Mouse (Mus musculus) adrenal gland, adult 18-20 months (tissue): ENCODE measurements at regions not wholly inside any gene's neighbourhood (a gene's known extent, or its start where the extent isn't known, plus 50 kb on each side); places are given as distances from the start of the nearest gene placed in this dataset.

Experiments
- DNase-seq, 2 experiments: peaks; one replicate each; pipeline ENCODE4 v3.0.0; 2021 to 2022; ENCODE audit warnings: low spot score in 2 of 2

- peak in 1 of 2 experiments; percentile 11 for DNase-seq
Measured at GRCm38 (mm10) chr4:83915871-83916270, 390.5 kb downstream of the Ccdc171 start.

DNA sequence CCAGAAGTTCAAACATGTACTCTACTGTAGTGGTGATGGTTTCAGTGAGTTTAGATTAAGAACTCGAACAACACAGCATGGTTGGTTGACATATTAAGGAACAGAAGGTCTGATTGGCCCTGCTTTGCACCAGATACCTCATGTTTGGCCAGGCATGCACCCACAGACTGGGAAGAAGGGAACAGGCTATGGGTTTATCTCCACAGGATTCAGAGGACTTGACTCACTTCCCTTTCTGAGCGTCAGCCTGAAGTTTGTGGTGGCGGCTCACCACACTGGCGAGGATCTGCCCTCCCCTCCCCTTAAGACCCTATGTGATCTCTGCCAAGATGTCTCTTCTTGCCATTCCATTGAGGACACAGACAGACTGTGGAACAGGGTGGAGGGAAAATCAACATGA, 391.7 kb downstream of the Ccdc171 start:
- no peak for DNase-seq

DNA sequence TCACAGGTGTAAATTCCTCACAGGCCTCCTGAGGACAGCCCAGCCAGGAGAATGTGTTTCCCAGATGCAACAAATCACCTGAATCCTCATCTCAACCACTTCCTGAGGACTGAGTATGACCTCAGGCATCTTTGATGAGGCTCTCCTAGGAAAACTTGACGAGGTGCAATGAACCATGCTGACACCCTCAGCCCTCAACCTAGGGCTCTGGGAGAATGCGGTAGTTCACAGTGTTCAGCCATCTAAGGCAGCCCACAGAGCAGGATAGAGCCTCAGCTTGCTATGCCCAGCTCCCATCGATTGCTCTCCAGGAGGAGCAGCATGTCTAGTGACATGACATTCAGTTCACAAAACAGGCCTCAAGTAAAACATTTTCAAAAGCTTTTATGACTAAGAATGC, 392.7 kb downstream of the Ccdc171 start:
- DNase-seq: no peak

DNA sequence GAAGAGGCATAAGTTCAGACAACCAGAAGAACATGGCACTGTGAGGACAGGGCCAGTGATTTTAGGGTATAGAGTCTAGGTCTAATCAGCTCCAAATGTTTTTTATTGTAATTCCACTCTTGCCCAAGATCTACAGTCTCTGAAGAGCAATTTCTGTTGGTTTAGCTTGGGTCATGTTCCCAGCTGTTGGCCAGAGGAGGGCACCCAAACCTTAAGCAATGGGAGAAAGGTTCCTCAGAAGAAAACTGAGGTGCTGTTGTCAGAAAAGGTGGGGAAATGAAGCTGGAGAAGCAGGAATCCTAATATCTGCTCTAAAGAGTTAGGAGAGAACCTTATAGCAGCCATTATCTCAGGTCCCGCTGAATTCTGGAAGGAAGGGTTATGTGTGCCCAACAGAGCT, 393.7 kb downstream of the Ccdc171 start:
- DNase-seq: no peak

DNA sequence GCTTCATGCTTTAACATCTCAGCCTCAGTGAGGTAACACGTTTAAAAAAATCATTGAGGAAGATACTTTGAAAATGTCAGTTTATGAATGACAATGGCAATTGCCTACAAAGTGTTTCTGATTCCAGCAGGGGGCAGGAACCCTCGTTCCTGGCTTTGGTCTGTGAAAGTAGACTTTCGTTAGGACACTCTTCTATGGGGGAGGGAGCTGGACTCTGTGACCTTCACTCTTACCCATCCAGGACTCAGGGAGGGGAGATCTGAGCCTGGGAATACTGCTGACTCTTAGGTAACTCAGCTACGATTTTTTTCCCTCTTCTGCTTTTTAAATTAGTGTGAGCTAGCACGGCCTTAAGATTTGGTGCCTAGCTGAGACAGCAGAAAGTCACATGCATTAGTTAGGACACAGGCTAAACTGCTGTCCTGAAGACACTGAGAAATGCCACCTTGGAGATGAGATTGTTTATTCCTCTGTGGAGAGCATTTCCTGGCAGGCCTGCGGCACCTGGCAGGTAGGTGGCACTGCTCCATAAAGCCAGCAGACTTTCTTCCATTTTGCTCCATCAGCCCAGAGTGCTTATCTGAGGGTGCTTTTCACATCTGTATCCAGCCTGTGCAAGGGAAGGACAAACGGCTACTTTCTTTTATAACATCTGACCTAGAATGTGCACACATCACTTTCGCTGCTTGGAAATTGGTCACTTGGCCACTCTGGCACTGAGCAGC, 399.9 kb downstream of the Ccdc171 start:
- no peak for DNase-seq

DNA sequence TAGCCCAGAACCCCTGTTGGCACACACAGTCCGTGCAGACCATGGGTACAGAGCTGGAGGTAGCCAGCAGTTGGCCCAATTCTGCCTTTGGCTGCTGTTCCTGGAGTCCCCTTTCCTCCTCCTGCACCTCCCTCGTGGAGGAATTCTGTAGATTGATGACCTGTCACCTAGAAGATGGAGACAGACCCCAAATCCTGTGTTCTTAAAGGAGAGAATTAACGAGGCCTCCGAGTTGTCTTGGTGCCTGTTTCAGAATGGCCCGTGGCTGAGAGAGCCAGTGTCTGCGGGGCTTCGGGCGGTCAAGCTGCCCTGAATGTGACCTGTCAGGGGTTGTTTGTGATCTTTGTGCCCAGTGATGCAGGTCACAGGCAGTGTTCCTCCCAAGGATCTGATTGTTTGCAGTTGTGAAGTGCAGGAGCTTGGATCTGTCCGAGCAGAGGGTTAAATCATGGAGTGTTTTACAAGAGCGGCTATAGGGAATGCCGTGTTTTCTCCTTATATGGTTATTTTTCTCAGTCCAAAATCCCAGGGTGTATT, 400.9 kb downstream of the Ccdc171 start:
- no peak for DNase-seq

DNA sequence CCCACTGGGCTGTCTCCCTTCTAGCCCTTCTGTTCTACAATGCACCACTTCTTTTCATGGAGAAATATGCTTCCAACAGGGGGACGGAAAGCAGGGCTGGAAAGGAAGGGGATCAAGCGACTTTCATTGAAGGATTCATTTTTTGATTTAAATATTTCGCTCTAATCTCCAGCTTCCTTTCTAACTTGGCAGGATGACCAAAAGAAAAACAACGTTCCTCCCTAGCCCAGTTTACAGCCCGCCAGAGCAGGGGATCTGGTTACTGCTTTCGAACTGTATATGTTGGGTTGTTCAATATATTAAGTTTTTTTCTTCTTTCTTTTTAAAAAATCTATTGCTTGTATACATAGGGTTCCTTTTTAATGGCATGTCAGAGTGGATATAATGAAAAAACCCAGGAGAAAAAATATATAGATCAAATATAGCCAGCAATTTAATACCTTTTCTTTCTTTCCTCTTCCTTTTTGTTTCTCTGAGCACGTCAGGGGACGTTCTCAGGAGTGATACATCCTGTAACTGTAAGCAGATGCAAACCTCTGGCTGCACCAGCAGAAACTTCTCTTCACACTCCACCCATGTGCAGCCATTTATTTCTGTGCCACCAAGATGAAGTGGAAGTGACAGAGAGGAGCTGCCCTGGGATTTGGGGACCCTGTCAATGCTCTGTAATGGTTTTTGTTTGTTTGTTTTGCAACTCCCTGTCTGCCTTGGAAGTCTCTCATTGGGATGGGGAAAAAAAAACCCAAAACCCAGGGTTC, 406.7 kb downstream of the Ccdc171 start:
- DNase-seq: no peak

DNA sequence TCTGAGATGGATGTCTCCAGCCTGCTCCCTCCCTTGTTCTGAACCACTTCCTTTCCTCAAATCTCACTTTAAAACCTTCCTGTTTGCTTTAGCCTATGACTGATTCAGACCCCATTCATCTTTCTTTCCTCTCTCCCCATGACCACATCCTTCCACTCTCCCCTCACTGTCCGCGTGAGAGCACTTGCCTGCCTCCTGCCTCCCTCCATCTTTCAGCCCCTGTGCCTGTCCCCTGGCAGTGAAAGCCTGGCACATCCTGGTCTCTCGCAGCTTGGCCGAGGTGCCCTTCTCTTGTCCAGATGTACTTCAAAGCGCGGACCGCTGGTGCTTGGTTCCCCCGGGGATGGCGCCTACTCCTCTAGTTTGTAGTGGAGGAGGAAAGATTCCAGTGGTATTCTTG, 416.3 kb downstream of the Ccdc171 start:
- no peak for DNase-seq

GRCm38 (mm10) chr4:83949612-83950011, 424.3 kb downstream of the Ccdc171 start:
- DNase-seq: no peak

DNA sequence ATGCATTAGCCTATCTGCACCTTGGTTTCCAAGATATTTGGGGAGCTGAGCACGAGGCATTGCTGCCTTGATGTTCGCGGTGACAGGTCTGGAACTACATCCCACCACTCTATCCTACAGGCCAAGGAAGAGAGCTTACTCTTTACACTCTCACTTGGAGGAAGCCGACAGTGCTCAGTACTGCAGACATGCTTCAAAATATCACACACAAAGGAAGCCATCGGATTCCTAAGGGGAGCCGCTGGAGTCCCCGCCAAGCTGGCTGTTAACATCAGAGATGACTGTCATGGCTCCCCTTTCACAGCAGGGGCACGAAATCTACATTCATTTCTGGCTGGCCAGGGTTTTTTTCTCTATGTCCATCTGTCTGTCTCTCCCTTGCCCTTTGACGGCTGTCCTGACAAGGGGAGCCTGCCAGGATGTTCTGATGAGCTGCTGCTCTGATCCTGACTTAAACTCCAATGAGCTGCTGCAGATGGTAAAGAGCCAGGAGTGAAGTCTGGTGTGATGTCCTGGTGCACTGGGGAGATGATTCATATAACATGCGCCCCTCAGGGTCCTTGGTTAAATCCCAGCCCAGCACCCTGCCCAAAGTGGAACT, 425.6 kb downstream of the Ccdc171 start:
- no peak for DNase-seq

DNA sequence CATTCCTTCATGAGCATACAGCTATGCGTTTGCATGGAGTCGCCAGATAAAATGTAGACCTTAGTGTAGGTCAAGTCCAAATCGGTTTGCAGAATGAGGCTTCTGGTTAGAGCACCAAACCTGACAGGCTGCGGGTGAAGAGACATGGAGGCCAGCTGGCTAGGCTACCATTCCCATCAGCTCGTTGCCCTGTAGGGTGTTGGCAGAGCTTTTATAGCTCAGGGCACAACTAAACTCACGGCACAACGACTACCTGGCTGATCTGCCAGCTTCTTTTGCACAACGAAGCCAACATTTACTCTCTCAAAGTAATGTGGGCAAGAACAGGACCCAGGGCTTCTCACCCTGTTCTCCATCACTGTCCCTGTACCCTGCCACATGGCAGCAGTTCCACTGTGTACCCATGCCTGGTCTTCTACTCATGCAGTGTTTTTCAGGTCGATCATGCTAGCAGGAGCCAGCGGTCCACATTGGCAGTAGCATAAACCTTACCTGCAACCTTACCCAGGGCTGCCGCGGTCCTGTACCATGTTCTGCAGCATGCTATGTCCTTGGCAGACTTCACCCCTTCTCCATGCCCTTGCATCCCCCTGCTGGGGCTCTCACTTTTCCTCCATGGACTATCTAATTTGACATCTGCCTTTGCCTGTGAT, 431.0 kb downstream of the Ccdc171 start:
- no peak for DNase-seq

DNA sequence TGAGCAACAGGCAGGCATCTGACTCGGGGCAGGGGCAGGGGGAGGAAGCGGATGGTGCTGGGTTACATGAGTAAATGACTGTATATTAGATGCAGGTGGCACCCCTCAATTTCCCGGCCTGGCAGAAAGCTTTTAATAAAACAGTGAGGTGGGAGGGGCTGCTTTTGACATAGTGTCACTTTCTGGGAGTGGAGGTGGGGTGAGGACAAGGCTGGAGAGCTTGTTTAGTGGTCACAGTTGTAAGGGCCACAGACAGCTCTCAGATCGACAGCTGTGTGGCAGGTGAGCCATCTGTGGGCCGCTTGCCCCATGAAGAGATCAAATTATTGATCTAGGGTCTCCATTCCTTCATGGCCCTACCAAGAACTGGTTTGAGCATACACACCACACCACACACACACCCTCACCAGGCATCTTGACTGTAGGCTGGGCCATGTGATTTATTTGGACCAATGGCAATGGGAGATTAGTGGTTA, 431.9 kb downstream of the Ccdc171 start:
- DNase-seq: no peak

- no peak for DNase-seq
Measured at GRCm38 (mm10) chr4:83966898-83967297, 441.6 kb downstream of the Ccdc171 start.

DNA sequence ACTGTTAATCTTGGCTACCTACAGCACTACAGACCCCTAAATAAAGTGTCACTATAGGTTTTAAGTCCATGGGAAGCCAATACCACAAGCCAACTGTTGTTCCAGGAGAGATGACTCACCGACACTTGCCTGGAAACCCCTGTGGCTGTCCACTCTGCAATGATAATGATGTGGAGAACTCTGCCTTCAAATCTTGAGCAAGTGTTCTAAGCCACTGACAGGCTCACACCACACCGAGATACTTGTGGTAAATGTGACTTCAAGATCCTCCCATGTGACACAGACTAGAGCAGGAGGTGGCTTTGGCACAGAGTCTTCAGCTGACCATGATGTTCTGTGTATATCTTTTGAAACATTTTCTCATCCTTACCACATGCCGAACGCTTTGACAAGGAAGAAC, 447.8 kb downstream of the Ccdc171 start:
- DNase-seq: no peak

DNA sequence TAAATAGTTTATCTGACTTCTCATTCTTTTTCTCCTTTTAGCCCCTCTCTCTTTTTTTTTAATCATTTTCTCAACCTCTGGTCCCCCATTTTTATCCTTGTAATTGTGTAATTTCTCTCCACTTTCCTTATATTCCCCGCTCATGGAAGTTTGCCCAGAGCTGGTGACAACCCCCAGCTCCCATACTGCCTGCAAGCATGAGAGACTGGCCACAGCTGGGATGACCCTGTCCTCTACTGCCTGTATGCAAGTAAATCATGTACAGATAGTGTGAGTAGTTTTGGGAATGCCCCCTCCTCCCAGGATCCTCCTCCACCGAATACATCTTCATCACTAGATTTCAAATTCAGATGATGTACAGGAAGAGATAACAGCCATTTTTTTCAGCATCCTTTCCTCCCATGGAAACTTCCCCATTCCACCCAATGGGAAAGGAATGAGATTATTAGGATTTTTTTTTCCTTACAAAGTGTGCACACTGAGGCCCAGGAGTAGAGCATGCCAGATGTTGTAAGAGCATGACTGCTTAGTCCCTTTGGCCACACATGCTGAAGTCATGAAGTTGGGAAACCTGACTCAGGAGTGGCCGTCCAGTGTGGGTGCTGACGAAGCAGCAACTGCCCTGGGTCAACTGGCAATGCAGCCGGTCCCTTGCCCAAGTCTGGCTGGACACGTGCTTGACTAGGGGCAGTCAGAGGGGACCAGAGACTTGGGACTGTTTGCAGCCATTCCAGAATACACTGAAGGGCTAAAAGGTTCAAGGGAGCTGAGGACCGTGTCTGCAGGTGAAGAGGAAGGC, 449.1 kb downstream of the Ccdc171 start:
- DNase-seq: peak in 1 of 2 experiments; percentile 7

DNA sequence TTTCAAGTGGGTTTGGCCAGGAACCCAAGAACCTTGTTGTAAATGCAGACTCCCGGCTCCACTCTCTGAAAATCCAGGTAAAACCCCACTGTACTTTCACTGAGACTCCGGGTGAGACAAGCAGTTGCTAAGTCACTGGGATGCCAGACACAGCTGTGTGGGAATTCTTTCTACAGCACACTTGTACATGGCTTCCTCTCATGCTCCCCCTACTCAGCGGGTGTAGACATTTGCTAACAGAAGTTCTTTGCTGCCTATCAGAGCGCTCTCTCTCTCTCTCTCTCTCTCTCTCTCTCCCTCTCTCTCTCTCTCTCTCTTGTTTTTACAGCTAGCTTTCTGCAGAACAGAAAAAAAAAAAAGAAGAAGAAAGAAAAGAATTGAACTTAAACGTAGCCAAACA, 450.2 kb downstream of the Ccdc171 start:
- no peak for DNase-seq

GRCm38 (mm10) chr4:83976067-83976466, 450.7 kb downstream of the Ccdc171 start:
- DNase-seq: no peak

DNA sequence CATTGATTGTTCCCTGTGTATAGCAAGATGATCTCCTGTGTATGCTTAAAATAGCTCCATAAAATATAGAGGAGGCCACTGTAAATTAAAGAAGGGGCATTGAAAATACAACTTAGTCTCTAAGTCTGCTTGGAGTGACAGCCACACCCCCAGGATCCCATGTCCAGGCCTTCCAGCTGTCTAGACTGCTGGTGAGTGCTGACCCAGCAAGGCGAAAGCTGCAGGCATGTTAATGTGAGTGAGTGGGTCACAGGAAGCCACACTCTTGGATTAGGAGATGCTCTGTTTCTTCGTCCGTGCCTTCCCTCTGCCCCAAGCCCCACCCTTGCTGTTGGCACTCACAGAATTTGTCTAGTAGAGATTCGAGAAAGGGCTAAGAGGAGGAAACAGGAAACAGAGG, 453.7 kb downstream of the Ccdc171 start:
- DNase-seq: no peak

GRCm38 (mm10) chr4:83984671-83985391, 459.5 kb downstream of the Ccdc171 start:
- DNase-seq: no peak

DNA sequence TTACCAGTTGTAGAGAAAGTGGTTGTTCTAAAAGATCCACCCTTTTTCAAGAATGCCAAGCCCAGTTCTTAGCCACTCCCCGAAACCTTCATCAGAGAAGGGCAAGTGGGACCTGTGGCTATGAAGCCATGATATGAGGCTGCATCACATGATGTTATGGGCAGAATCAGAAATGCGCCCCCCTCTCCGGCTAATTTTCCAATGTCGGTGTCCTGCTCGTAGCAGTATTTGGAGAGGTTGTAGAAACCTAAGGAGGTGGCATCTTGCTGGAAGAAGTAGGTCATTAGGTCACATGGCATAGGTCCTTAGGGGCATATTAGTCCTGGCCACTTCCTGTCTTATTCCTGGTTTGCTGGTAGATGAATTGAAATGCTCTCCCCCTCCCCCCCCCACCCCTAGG, 460.1 kb downstream of the Ccdc171 start:
- no peak for DNase-seq
